Mouse (Mus musculus): Measurements from ENCODE around the gene Maml2. TPM values are rescaled to one million over a fixed set of nuclear protein-coding genes. Genes with fewer than 3 reads are reported as not detected.

Maml2 gene
- polyA plus RNA-seq, 1 experiment from 2014 or later, result 1.6 TPM

DNA sequence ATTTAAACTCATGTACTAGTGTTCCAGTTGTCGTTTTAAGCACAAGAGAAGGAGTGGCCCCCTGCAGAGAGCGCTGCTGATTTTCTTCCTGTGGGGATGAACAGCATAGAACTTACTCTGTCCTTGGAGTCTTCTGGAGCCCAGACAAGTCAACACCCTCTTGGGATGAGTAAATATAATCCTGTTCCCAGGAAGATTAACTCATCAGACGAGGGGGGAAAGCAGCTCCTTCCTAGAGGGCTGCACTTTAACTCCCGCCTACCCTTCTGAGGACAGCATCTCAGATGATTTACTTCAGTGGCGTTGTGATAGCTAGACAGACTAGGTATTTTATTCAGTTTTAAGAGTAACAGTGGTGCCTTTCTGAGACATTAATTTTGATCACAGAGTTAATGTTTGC is 215.4 kb downstream of the Maml2 start:
- H3K36me3 ChIP-seq (replicated peaks; ENCODE audit: insufficient read depth, low read length), result no peaks in the 10 kb centered on the region
- no peak overlapping the region for H3K4me3 ChIP-seq (ENCODE audit: low read depth, low read length)
- H3K9me3 ChIP-seq (ENCODE audit: low read length), result no peaks in the 10 kb centered on the region
- peaks cover 3% of the 10 kb centered on the region; the same call in 1 of the 2 replicates for H3K4me1 ChIP-seq (ENCODE audit: insufficient read depth)
- H3K27me3 ChIP-seq (ENCODE audit: insufficient read depth, low read length), result no peaks in the 10 kb centered on the region
- H3K4me2 ChIP-seq (ENCODE audit: low read depth, low read length), result no peak overlapping the region
- TF ChIP-seq CTCF (IDR thresholded peaks at IDR 0.05; ENCODE audit: low read depth) (no peak), EP300 (IDR thresholded peaks at IDR 0.05; ENCODE audit: low read depth) (no peak)
- 59% methylated on average over 5 of the region's 5 CpGs for WGBS (ENCODE audit: insufficient replicate concordance)
- H3K27ac ChIP-seq (ENCODE audit: low read depth), result no peak overlapping the region
- ATAC-seq (no peak), DNase-seq (no peak)
- H3K9ac ChIP-seq (replicated peaks), result no peak overlapping the region

DNA sequence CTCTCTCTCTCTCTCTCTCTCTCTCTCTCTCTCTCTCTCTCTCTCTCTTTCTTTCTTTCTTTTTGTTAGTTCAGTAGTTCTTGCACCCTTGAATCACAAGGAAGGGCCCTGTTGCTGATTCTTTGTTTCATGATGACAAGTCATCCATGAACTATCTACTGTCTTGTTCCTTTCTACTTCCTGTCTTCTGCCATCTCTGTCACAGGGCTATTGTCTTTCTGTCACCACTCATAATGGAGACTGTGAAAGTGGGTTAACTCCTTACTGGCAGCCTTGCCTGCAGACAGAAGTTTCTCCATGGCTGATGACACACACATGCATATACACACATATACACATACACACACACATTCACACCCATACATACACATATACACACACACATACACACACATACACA is 216.7 kb downstream of the Maml2 start:
- H3K4me2 ChIP-seq (ENCODE audit: low read depth, low read length), result no peak overlapping the region
- no peak overlapping the region for H3K27ac ChIP-seq (ENCODE audit: low read depth)
- H3K27me3 ChIP-seq (ENCODE audit: insufficient read depth, low read length), result no peaks in the 10 kb centered on the region
- no peaks in the 10 kb centered on the region for H3K9me3 ChIP-seq (ENCODE audit: low read length)
- no peak for TF ChIP-seq EP300 (IDR thresholded peaks at IDR 0.05; ENCODE audit: low read depth)
- TF ChIP-seq CTCF (IDR thresholded peaks at IDR 0.05; ENCODE audit: low read depth), result no peak
- H3K4me1 ChIP-seq (ENCODE audit: insufficient read depth), result peaks cover 6% of the 10 kb centered on the region; the same call in 1 of the 2 replicates
- no peak for DNase-seq
- no peaks in the 10 kb centered on the region for H3K36me3 ChIP-seq (replicated peaks; ENCODE audit: insufficient read depth, low read length)
- no peak overlapping the region for H3K9ac ChIP-seq (replicated peaks)
- ATAC-seq, result no peak
- H3K4me3 ChIP-seq (ENCODE audit: low read depth, low read length), result no peak overlapping the region

DNA sequence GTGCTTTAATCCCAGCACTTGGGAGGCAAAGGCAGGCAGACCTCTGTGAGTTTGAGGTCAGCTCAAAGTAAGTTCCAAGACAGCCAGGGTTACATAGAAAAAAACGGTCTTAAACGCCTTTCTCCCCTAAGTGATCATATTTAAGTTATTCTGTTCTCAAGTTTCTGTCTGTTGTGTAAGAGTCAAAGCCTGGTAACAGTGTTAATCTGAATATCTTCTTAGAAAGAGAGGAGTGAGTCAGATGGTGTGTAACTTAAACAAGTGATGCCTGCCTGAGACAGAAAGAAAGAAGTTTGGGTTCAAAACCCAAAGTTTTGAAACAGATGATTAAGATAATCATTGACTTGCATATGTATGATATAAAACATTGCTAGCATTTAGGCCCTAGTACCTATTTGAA is 218.2 kb downstream of the Maml2 start:
- ATAC-seq, result no peak
- H3K27me3 ChIP-seq (ENCODE audit: insufficient read depth, low read length), result no peaks in the 10 kb centered on the region
- TF ChIP-seq CTCF (IDR thresholded peaks at IDR 0.05; ENCODE audit: low read depth) (no peak), EP300 (IDR thresholded peaks at IDR 0.05; ENCODE audit: low read depth) (no peak)
- DNase-seq, result no peak
- no peak overlapping the region for H3K27ac ChIP-seq (ENCODE audit: low read depth)
- no peak overlapping the region for H3K4me2 ChIP-seq (ENCODE audit: low read depth, low read length)
- H3K9ac ChIP-seq (replicated peaks), result no peak overlapping the region
- peaks cover 6% of the 10 kb centered on the region; the same call in 1 of the 2 replicates for H3K4me1 ChIP-seq (ENCODE audit: insufficient read depth)
- H3K4me3 ChIP-seq (ENCODE audit: low read depth, low read length), result no peak overlapping the region
- H3K9me3 ChIP-seq (ENCODE audit: low read length), result no peaks in the 10 kb centered on the region
- WGBS (ENCODE audit: insufficient replicate concordance), result 55% methylated on average over 2 of the region's 2 CpGs
- H3K36me3 ChIP-seq (replicated peaks; ENCODE audit: insufficient read depth, low read length), result no peaks in the 10 kb centered on the region

DNA sequence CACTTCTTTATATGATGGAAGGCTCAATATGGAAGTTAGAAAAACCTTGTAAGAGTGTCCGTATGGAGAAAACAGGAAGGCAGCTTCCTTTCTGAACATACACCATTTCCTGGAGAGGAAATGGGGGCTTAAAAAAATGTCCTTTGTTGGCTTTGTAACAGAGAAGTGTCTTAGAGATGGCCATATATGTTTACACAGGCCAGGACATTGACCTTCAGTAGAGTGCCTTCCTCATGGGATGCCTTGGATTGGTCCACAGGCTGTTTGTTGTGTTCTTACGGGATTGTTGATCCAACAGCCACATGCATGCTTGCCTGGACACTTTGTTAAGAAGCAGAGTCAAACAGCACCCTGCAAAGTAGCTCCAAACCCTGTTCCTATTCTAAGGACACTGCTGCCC is 220.3 kb downstream of the Maml2 start:
- Histone ChIP-seq H3K36me3 (replicated peaks; ENCODE audit: insufficient read depth, low read length) (no peaks in the 10 kb centered on the region), H3K27ac (ENCODE audit: low read depth) (peak overlapping the region; percentile 49; the same call in 1 of the 2 replicates), H3K9me3 (ENCODE audit: low read length) (no peaks in the 10 kb centered on the region), H3K27me3 (ENCODE audit: insufficient read depth, low read length) (no peaks in the 10 kb centered on the region), H3K4me3 (ENCODE audit: low read depth, low read length) (no peak overlapping the region), H3K4me2 (ENCODE audit: low read depth, low read length) (no peak overlapping the region), H3K9ac (replicated peaks) (no peak overlapping the region), H3K4me1 (ENCODE audit: insufficient read depth) (peaks cover 6% of the 10 kb centered on the region; the same call in 1 of the 2 replicates)
- 34% methylated on average over 2 of the region's 2 CpGs for WGBS (ENCODE audit: insufficient replicate concordance)
- TF ChIP-seq EP300 (IDR thresholded peaks at IDR 0.05; ENCODE audit: low read depth) (peak; percentile 47; the same call in 1 of the 2 replicates), CTCF (IDR thresholded peaks at IDR 0.05; ENCODE audit: low read depth) (no peak)
- DNase-seq, result no peak
- peak; percentile 62 for ATAC-seq

DNA sequence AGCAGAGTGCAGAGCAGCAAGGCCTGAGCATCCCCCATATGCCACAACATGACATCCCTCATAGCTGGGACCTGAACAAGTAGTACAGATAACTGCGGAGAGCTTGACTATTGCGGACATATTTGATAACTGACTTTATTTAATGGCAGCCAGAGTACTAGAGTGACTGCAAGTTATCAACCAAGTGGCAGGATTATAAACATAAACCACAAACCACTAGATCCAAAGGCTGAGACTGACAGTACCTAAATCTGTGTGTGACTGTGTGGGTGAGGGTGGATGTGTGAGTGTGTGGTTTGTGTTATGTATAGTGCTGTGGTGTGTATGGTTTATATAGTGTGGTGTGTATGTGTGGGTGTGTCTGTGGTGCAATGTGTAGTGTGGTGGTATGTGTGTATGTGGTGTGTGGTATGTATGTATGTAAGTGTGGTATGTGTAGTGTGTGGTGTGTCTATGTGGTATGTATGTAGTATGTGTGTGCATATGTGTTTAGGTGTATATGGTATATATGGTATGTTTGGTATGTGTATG is 220.7 kb downstream of the Maml2 start:
- WGBS (ENCODE audit: insufficient replicate concordance), result 55% methylated on average over 2 of the region's 2 CpGs
- H3K4me3 ChIP-seq (ENCODE audit: low read depth, low read length), result no peak overlapping the region
- no peak overlapping the region for H3K4me2 ChIP-seq (ENCODE audit: low read depth, low read length)
- no peaks in the 10 kb centered on the region for H3K36me3 ChIP-seq (replicated peaks; ENCODE audit: insufficient read depth, low read length)
- H3K9me3 ChIP-seq (ENCODE audit: low read length), result no peaks in the 10 kb centered on the region
- H3K27ac ChIP-seq (ENCODE audit: low read depth), result peak overlapping the region; percentile 49; the same call in 1 of the 2 replicates
- TF ChIP-seq CTCF (IDR thresholded peaks at IDR 0.05; ENCODE audit: low read depth) (no peak), EP300 (IDR thresholded peaks at IDR 0.05; ENCODE audit: low read depth) (no peak)
- DNase-seq (no peak), ATAC-seq (no peak)
- H3K4me1 ChIP-seq (ENCODE audit: insufficient read depth), result peaks cover 6% of the 10 kb centered on the region; the same call in 1 of the 2 replicates
- H3K9ac ChIP-seq (replicated peaks), result no peak overlapping the region
- no peaks in the 10 kb centered on the region for H3K27me3 ChIP-seq (ENCODE audit: insufficient read depth, low read length)

DNA sequence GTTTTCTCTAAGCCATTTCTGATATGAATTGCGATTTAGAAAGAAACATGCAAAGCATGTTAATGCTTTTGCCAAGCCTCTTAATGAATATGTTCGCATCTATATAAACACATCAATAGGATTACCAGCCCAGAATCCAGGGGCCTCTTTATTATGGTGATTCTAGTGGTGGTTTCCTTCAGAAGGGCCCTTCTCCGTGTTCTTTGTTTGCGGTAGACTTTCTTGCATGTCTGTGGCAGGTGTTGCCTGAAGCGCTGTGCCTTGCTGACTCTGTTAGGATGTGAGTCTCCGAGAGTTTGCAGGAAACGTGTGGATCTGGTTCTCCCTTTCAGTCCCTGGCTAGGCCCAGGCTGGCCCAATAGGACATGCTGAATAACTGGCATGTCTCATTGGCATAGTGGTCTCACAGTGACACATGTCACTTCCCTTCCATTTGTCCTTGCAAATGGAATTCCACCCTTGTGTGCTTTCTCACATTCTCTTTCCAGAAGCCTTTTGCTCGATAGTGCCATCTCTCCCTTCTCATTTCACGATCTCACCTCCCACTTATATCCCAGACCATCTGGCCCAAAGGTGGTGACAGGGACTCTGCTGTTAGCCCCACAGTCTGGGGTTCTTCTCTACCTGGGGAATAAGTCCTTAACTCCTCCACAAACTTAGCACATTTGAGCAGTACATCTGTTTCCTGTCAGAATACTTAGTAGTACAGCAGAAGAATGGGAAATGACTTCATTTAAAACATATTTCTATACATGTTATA is 224.5 kb downstream of the Maml2 start:
- peaks cover 6% of the 10 kb centered on the region; the same call in 1 of the 2 replicates for H3K4me1 ChIP-seq (ENCODE audit: insufficient read depth)
- 78% methylated on average over 9 of the region's 9 CpGs for WGBS (ENCODE audit: insufficient replicate concordance)
- no peak overlapping the region for H3K4me3 ChIP-seq (ENCODE audit: low read depth, low read length)
- ATAC-seq (no peak), DNase-seq (no peak)
- H3K36me3 ChIP-seq (replicated peaks; ENCODE audit: insufficient read depth, low read length), result no peaks in the 10 kb centered on the region
- TF ChIP-seq EP300 (IDR thresholded peaks at IDR 0.05; ENCODE audit: low read depth) (no peak), CTCF (IDR thresholded peaks at IDR 0.05; ENCODE audit: low read depth) (no peak)
- no peak overlapping the region for H3K4me2 ChIP-seq (ENCODE audit: low read depth, low read length)
- no peak overlapping the region for H3K27ac ChIP-seq (ENCODE audit: low read depth)
- H3K9ac ChIP-seq (replicated peaks), result no peak overlapping the region
- H3K27me3 ChIP-seq (ENCODE audit: insufficient read depth, low read length), result no peaks in the 10 kb centered on the region
- no peaks in the 10 kb centered on the region for H3K9me3 ChIP-seq (ENCODE audit: low read length)
